Mouse (Mus musculus) testis, adult 2 months (tissue): ENCODE measurements around the gene Zswim4. TPM values are rescaled to one million over a fixed set of nuclear protein-coding genes. Genes with fewer than 3 reads are reported as not detected.
A peak's percentile ranks its signal among the peaks of the same experiment; 100 is the strongest.

Source experiments
- H3K27ac ChIP-seq: fragments of 200-500 bp; 2 replicates; pipeline ENCODE4 v1.5.1; 2012; ENCODE audit warnings: low read depth, low read length; ENCODE audit not compliant: control insufficient read depth, insufficient read depth
- H3K27me3 ChIP-seq: fragments of 200-500 bp; 2 replicates; pipeline ENCODE4 v1.6.1; 2012; ENCODE audit warnings: mild to moderate bottlenecking, low read length, moderate library complexity; ENCODE audit not compliant: control insufficient read depth, insufficient read depth
- H3K36me3 ChIP-seq: fragments of 200-500 bp; 2 replicates; pipeline ENCODE4 v1.6.1; 2012; ENCODE audit warnings: mild to moderate bottlenecking, low read length; ENCODE audit not compliant: control insufficient read depth, insufficient read depth
- H3K4me1 ChIP-seq: fragments of 200-500 bp; 2 replicates; pipeline ENCODE4 v1.6.1; 2012; ENCODE audit warnings: low read length; ENCODE audit not compliant: control insufficient read depth, insufficient read depth
- H3K4me3 ChIP-seq: fragments of 200-500 bp; 2 replicates; pipeline ENCODE4 v1.5.1; 2012; ENCODE audit warnings: low read depth, mild to moderate bottlenecking, low read length, moderate library complexity, mixed read lengths; ENCODE audit not compliant: control insufficient read depth
- CTCF ChIP-seq: fragments of 200-500 bp; IDR thresholded peaks from 2 replicates; pipeline ENCODE4 v1.5.1; 2012; ENCODE audit warnings: low read depth, mild to moderate bottlenecking, inconsistent platforms, low read length, moderate library complexity; ENCODE audit not compliant: control insufficient read depth, insufficient read depth, insufficient replicate concordance
- POLR2A ChIP-seq: fragments of 200-500 bp; IDR thresholded peaks from 2 replicates; pipeline ENCODE4 v1.6.1; 2012; ENCODE audit warnings: low read depth, mild to moderate bottlenecking, inconsistent platforms, low read length, moderate library complexity; ENCODE audit not compliant: control insufficient read depth
- polyA plus RNA-seq: library from polyadenylated mRNA; depleted of rRNA; stranded (reverse); fragments of >200 nt; gene quantifications from 2 replicates; pipeline ENCODE4 v1.2.3, GENCODE M21; 2012

Zswim4 gene
- polyA plus RNA-seq, 1 experiment = 16.9 TPM

DNA sequence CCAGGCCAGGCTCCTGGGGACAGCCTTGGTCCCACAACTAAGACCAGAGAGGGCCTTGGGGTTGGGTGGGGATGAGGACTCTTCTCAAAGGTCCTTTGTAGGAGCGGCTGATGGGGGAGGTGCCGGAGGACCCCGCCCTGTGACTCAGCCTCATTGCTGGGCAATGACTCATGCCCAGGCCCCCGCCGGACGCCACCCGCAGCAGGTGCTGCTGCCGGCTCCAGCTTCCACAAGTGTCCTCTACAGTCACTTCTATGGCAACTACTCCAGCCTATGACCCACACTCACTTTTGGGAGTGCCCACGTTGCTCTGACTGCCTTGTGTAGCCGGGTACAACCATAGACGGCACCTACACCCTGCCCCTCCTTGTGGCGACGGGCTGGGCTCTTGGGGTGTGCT is 44.8 kb downstream of the Zswim4 start:
- Histone ChIP-seq H3K4me1 (peaks cover 13% of the 10 kb centered on the region), H3K27ac (no peak overlapping the region), H3K27me3 (no peaks in the 10 kb centered on the region), H3K4me3 (peak overlapping the region; percentile 85), H3K36me3 (no peaks in the 10 kb centered on the region)
- TF ChIP-seq POLR2A (no peak), CTCF (no peak)

DNA sequence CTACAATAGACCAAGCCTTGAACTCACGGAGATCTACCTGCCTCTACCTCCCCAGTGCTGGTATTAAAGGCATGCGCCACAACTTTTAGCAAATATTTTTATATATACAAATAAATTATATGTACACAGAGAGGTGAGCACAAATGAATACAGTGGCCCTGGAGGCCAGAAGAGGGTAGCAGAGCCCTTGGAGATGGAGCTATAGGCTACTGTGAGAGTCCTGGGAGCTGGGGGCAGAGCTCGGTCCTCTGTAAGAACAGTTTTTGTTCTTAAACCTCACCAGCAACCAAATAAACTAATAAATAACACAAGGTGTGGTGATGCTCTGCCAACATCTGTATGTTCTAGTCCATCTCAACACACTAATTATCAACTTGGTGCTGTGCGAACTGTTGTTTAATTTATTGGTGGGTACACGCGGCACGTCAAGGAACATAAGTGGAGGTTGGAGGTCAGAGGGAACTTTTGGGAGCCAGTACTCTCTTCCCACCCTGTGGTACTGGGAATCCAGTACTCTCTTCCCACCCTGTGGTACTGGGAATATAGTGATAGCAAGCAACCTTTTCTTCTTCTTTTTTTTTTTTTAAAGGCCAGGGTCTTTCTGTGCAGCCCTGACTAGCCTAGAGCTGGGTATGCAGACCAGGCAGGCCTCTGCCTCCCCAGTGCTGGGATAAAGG is 46.5 kb downstream of the Zswim4 start:
- Histone ChIP-seq H3K4me1 (peaks cover 20% of the 10 kb centered on the region), H3K36me3 (no peaks in the 10 kb centered on the region), H3K27ac (no peak overlapping the region), H3K4me3 (no peak overlapping the region), H3K27me3 (no peaks in the 10 kb centered on the region)
- TF ChIP-seq CTCF (no peak), POLR2A (no peak)

DNA sequence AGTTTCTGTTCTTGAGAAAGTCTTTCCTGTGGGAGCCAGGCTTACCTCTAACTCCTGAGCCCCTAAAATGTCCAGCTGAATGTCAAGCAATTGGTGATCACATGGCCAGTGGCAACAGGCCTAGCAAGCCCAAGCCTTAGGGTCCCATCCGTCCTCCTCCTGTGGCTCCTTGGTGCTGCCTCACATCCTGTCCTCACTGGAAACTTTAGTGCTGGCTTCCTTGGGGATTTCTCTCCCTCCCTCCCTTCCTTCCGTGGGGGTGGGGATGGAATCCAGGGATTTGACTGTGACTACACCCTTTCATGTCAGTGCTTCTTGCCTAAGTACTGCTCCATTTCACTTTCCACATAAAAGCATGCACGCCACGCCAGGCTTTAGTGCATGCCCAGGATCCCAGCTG is 47.3 kb downstream of the Zswim4 start:
- Histone ChIP-seq H3K27ac (no peak overlapping the region), H3K27me3 (no peaks in the 10 kb centered on the region), H3K36me3 (no peaks in the 10 kb centered on the region), H3K4me3 (no peak overlapping the region), H3K4me1 (peaks cover 20% of the 10 kb centered on the region)
- TF ChIP-seq POLR2A (no peak), CTCF (no peak)

DNA sequence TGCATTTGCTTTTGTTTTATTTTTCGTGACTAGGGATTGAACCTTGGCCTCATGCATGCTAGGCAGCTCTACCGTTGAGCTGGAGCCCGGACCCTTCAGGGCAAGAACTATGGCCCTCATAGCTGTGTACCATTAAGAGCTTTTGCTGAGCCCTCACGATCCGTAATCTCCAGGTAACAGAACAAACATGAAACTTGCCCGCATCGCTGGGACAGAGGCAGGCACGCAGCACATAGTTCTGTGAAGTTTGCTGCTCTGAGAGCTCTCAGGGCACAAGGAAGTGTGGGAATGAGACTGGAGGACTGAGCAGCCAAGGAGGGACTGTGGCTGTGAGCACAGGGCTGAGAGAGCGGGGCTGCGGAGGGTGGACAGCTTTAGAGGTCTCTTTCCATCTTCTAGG is 48.2 kb downstream of the Zswim4 start:
- H3K36me3 ChIP-seq = no peaks in the 10 kb centered on the region
- no peak overlapping the region for H3K27ac ChIP-seq
- H3K27me3 ChIP-seq = no peaks in the 10 kb centered on the region
- peaks cover 23% of the 10 kb centered on the region for H3K4me1 ChIP-seq
- H3K4me3 ChIP-seq = no peak overlapping the region
- no peak for TF ChIP-seq POLR2A
- no peak for TF ChIP-seq CTCF

DNA sequence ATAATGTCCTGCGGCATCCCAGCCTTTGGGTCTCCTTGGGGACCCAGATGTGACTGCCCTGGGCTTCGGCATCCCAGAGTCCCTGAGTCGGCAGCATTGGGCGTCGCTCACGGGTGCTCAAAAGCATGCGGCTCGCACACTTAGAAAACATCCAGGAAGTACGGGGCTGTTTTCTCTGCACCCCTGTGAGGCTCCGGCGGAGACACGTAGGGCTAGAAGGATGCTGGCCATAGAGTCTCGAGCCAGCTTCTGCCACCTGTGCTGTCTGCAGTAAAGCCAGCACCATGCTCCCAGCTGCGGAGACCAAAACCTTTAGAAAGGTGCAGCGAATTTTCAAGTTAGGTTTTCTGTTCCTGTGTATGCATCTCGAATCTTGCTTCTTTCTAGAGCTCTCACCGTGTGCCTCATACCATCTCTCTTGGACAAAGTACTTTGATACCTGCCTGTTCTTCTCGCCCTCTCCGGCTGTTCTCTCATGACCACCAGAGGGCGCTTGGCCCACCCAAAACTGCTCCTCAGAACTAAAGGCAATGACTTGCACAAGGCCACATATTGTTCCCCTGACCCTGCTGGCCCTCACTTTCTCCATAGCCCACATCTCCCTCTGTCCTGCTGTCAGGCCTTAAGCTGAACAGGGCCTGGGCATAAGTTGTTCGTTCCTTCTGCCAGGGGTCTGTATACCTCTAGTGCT is 49.6 kb downstream of the Zswim4 start:
- Histone ChIP-seq H3K36me3 (no peaks in the 10 kb centered on the region), H3K27ac (no peak overlapping the region), H3K27me3 (no peaks in the 10 kb centered on the region), H3K4me3 (peak overlapping the region; percentile 63), H3K4me1 (peaks cover 17% of the 10 kb centered on the region)
- TF ChIP-seq CTCF (peak; percentile 70; the same call in 1 of the 2 replicates), POLR2A (no peak)

DNA sequence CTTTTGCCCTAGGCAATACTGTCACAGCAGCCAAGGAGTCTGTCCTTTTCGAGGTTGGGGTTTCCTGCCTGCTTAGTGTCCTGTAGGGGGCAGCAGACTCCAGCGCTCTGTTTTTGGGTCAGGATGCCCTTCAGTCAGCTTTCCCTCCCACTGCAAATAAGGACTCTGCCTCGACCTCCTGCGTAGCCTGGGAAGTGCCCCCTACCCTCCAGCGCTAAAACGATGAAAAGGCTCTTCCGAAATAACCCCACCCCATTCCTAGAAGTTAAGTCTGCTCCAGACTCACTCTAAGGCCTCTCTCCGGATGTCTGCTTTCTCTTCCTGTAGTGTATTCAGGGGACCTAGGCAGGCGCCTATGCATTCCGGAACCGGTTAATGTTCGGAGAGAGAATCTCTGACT is 50.3 kb downstream of the Zswim4 start:
- peak overlapping the region; percentile 63 for H3K4me3 ChIP-seq
- H3K27me3 ChIP-seq = no peaks in the 10 kb centered on the region
- H3K27ac ChIP-seq = no peak overlapping the region
- TF ChIP-seq POLR2A (no peak), CTCF (peak; percentile 84; the same call in 1 of the 2 replicates)
- peaks cover 12% of the 10 kb centered on the region for H3K4me1 ChIP-seq
- no peaks in the 10 kb centered on the region for H3K36me3 ChIP-seq

DNA sequence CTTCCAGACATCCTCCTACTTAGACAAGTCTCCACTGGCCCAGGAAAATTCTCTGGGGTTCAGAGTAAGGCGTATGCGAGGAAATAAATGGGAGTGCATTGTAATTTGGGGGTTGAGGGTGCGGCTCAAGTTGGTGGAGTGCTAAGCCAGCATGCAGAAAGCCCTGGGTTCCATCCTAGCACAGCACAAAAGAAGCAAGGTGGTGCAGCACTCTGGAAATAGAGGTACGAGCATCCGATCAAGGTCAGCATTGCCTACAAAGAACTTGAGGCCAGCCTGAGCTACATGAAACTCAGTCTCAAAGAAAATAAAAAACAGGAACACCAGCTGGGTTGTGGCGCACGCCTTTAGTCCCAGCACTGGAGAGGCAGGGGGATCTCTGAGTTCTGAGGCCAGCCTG is 51.7 kb downstream of the Zswim4 start, which contains the start of gene Nanos3:
Gene Nanos3 (minus strand): TSS at position 101 of the 400 bp plus-strand sequence.
- no peak within 1 kb of the TSS for H3K27ac ChIP-seq

More for the DNA sequence above, 51.7 kb downstream of the Zswim4 start, which contains the start of gene Nanos3:
- peaks cover 18% of the 10 kb centered on the region for H3K4me1 ChIP-seq
- TF ChIP-seq POLR2A = no peak
- no peak for TF ChIP-seq CTCF
- peak within 1 kb of the TSS; percentile 45 for H3K4me3 ChIP-seq
- no peaks in the 10 kb centered on the region for H3K36me3 ChIP-seq
- no peaks in the 10 kb centered on the region for H3K27me3 ChIP-seq
